Comparison of ENCODE assay signal across 19 mouse cellular contexts in genomic region chr12:55455206-55455605, GRCm38 (mm10). TPM values are rescaled to one million over a fixed set of nuclear protein-coding genes. Genes with fewer than 3 reads are reported as not detected.
DNase-seq lines count a peak whose midpoint lies in the region; TF ChIP-seq lines count a peak whose summit lies in the region.
"Had no signal": no experiment of that assay in that cellular context is flagged by ENCODE, and none has a peak within 500 bp of the region (broad histone marks: within the 10 kb centered on the region; RNA-seq: fewer than 3 reads in every experiment).

No protein-coding gene starts in this region.

- no peak overlapping the region for H3K4me3 ChIP-seq in layer of hippocampus, adult 2 months
- no peak overlapping the region for H3K4me3 ChIP-seq in testis, adult 2 months (ENCODE audit: control insufficient read depth, low read depth, low read length)
- H3K4me3 ChIP-seq: embryonic facial prominence, embryonic 12.5 days; forebrain, embryonic 12.5 days; heart, adult 2 months; heart, embryonic 15.5 days; hindbrain, embryonic 13.5 days had no signal

- H3K4me1 ChIP-seq in testis, adult 2 months (ENCODE audit: control insufficient read depth, insufficient read depth, low read length): peaks cover 4% of the 10 kb centered on the region
- H3K4me1 ChIP-seq: hindbrain, embryonic 13.5 days had no signal

- no peak for TF ChIP-seq CTCF in layer of hippocampus, adult 2 months (conservative IDR thresholded peaks at IDR 0.05)
- no peak for TF ChIP-seq CTCF in testis, adult 2 months (IDR thresholded peaks at IDR 0.05; ENCODE audit: control insufficient read depth, insufficient read depth, insufficient replicate concordance, low read depth, low read length)

- no peaks in the 10 kb centered on the region for H3K27me3 ChIP-seq in testis, adult 2 months (ENCODE audit: control insufficient read depth, insufficient read depth, low read length)
- H3K27me3 ChIP-seq: embryonic facial prominence, embryonic 12.5 days; forebrain, embryonic 12.5 days; heart, embryonic 15.5 days; hindbrain, embryonic 13.5 days had no signal

- DNase-seq in adrenal gland, postnatal 14 days: peak; percentile 8
- DNase-seq in adrenal gland, adult 18-20 months (ENCODE audit: low spot score in 2 of 2): no peak
- no peak for DNase-seq in layer of hippocampus, adult 2 months (ENCODE audit: low spot score in 2 of 2)
- DNase-seq in layer of hippocampus, adult 11-12 months (ENCODE audit: low spot score): no peak
- DNase-seq in testis, postnatal 10 days (ENCODE audit: low spot score): no peak
- DNase-seq in thymus, postnatal 25 days: no peak
- DNase-seq: adrenal gland, adult 8-10 months; B cell, adult 2 months; cerebellum, adult 11-12 months; forebrain, postnatal 0 days; gastrocnemius, postnatal 14 days; heart, adult 2 months; heart, postnatal 14 days had no signal

- TF ChIP-seq POLR2A in testis, adult 2 months (IDR thresholded peaks at IDR 0.05; ENCODE audit: control insufficient read depth, low read depth, low read length): no peak

- peak overlapping the region; percentile 14; the same call in 1 of the 2 replicates for H3K27ac ChIP-seq in layer of hippocampus, adult 2 months
- H3K27ac ChIP-seq in testis, adult 2 months (ENCODE audit: control insufficient read depth, insufficient read depth, low read depth, low read length): peak overlapping the region; percentile 24; the same call in 1 of the 2 replicates
- H3K27ac ChIP-seq: embryonic facial prominence, embryonic 12.5 days; forebrain, embryonic 12.5 days; heart, adult 2 months; heart, embryonic 15.5 days; hindbrain, embryonic 13.5 days; hindbrain, postnatal 0 days had no signal

- H3K36me3 ChIP-seq in testis, adult 2 months (ENCODE audit: control insufficient read depth, insufficient read depth, low read length): no peaks in the 10 kb centered on the region
- H3K36me3 ChIP-seq: embryonic facial prominence, embryonic 12.5 days; forebrain, embryonic 12.5 days; heart, embryonic 15.5 days; hindbrain, embryonic 13.5 days had no signal

RNA-seq across cellular contexts. Expression of gene Nfkbia, which starts 37.2 kb away (rescaled TPM):
- 95.5 and 107 TPM in 2 replicates for total RNA-seq in adrenal gland, postnatal 14 days (2021)
- 100 to 1,000 TPM in 1 of 2 experiments, 10 to 100 TPM in 1; 72.4 to 107 TPM for total RNA-seq in adrenal gland, adult 18-20 months (2021)
- total RNA-seq in layer of hippocampus, adult 2 months (2021): 10 to 100 TPM; 28.1 to 42.5 TPM
- polyA plus RNA-seq in testis, adult 2 months (2012; rRNA removed): 24.4 and 31.2 TPM in 2 replicates
